Mouse (Mus musculus): ENCODE results near the gene Pacs2. TPM values are rescaled to one million over a fixed set of nuclear protein-coding genes. Genes with fewer than 3 reads are reported as not detected.

Pacs2 gene
- polyA plus RNA-seq, 1 experiment: 2.8 TPM

GRCm38 (mm10) chr12:113101251-113101960, 87.1 kb downstream of the Pacs2 start:
- Histone ChIP-seq H3K4me1 (ENCODE audit: control insufficient read depth) (peaks cover 83% of the 10 kb centered on the region), H3K9me3 (ENCODE audit: control insufficient read depth, low read length) (peaks cover 3% of the 10 kb centered on the region; the same call in 1 of the 2 replicates), H3K36me3 (ENCODE audit: control insufficient read depth) (peaks cover 53% of the 10 kb centered on the region), H3K27me3 (ENCODE audit: control insufficient read depth) (peaks cover 6% of the 10 kb centered on the region), H3K4me3 (replicated peaks) (no peak overlapping the region)
- TF ChIP-seq TAL1 (IDR thresholded peaks at IDR 0.05; ENCODE audit: low read length) (no peak), GATA1 (IDR thresholded peaks at IDR 0.05; ENCODE audit: low read length) (no peak)

- peaks cover 3% of the 10 kb centered on the region; the same call in 1 of the 2 replicates for H3K27me3 ChIP-seq (ENCODE audit: control insufficient read depth)
- H3K4me3 ChIP-seq (replicated peaks): no peak overlapping the region
- no peak for TF ChIP-seq TAL1 (IDR thresholded peaks at IDR 0.05; ENCODE audit: low read length)
- TF ChIP-seq GATA1 (IDR thresholded peaks at IDR 0.05; ENCODE audit: low read length): no peak
- H3K36me3 ChIP-seq (ENCODE audit: control insufficient read depth): peaks cover 59% of the 10 kb centered on the region
- peaks cover 88% of the 10 kb centered on the region for H3K4me1 ChIP-seq (ENCODE audit: control insufficient read depth)
- H3K9me3 ChIP-seq (ENCODE audit: control insufficient read depth, low read length): peaks cover 3% of the 10 kb centered on the region; the same call in 1 of the 2 replicates
Measured at GRCm38 (mm10) chr12:113102461-113102860, 88.2 kb downstream of the Pacs2 start.

GRCm38 (mm10) chr12:113103846-113104451, 89.6 kb downstream of the Pacs2 start:
- Histone ChIP-seq H3K36me3 (ENCODE audit: control insufficient read depth) (peaks cover 66% of the 10 kb centered on the region), H3K4me1 (ENCODE audit: control insufficient read depth) (peaks cover 92% of the 10 kb centered on the region)

GRCm38 (mm10) chr12:113106386-113106785, 92.1 kb downstream of the Pacs2 start:
- Histone ChIP-seq H3K9me3 (ENCODE audit: control insufficient read depth, low read length) (peaks cover 3% of the 10 kb centered on the region; the same call in 1 of the 2 replicates), H3K36me3 (ENCODE audit: control insufficient read depth) (peaks cover 59% of the 10 kb centered on the region), H3K4me3 (replicated peaks) (no peak overlapping the region), H3K27me3 (ENCODE audit: control insufficient read depth) (no peaks in the 10 kb centered on the region), H3K4me1 (ENCODE audit: control insufficient read depth) (peaks cover 87% of the 10 kb centered on the region)
- TF ChIP-seq GATA1 (IDR thresholded peaks at IDR 0.05; ENCODE audit: low read length) (no peak), TAL1 (IDR thresholded peaks at IDR 0.05; ENCODE audit: low read length) (no peak)

More at GRCm38 (mm10) chr12:113103846-113104451, 89.6 kb downstream of the Pacs2 start:
- Histone ChIP-seq H3K27me3 (ENCODE audit: control insufficient read depth) (no peaks in the 10 kb centered on the region), H3K4me3 (replicated peaks) (no peak overlapping the region), H3K9me3 (ENCODE audit: control insufficient read depth, low read length) (peaks cover 3% of the 10 kb centered on the region; the same call in 1 of the 2 replicates)
- TF ChIP-seq TAL1 (IDR thresholded peaks at IDR 0.05; ENCODE audit: low read length) (no peak), GATA1 (IDR thresholded peaks at IDR 0.05; ENCODE audit: low read length) (no peak)

- Histone ChIP-seq H3K9me3 (ENCODE audit: control insufficient read depth, low read length) (peaks cover 3% of the 10 kb centered on the region; the same call in 1 of the 2 replicates), H3K4me3 (replicated peaks) (peak overlapping the region; percentile 42), H3K36me3 (ENCODE audit: control insufficient read depth) (peaks cover 62% of the 10 kb centered on the region), H3K27me3 (ENCODE audit: control insufficient read depth) (no peaks in the 10 kb centered on the region), H3K4me1 (ENCODE audit: control insufficient read depth) (peaks cover 83% of the 10 kb centered on the region)
- TF ChIP-seq GATA1 (IDR thresholded peaks at IDR 0.05; ENCODE audit: low read length) (peak; percentile 66), TAL1 (IDR thresholded peaks at IDR 0.05; ENCODE audit: low read length) (peak; percentile 72)
Measured at GRCm38 (mm10) chr12:113107431-113108124, 93.3 kb downstream of the Pacs2 start.

- no peak overlapping the region for H3K4me3 ChIP-seq (replicated peaks)
- peaks cover 77% of the 10 kb centered on the region for H3K4me1 ChIP-seq (ENCODE audit: control insufficient read depth)
- peaks cover 3% of the 10 kb centered on the region; the same call in 1 of the 2 replicates for H3K9me3 ChIP-seq (ENCODE audit: control insufficient read depth, low read length)
- peaks cover 65% of the 10 kb centered on the region for H3K36me3 ChIP-seq (ENCODE audit: control insufficient read depth)
- H3K27me3 ChIP-seq (ENCODE audit: control insufficient read depth): no peaks in the 10 kb centered on the region
- TF ChIP-seq TAL1 (IDR thresholded peaks at IDR 0.05; ENCODE audit: low read length) (no peak), GATA1 (IDR thresholded peaks at IDR 0.05; ENCODE audit: low read length) (no peak)
Measured at GRCm38 (mm10) chr12:113108528-113109283, 94.4 kb downstream of the Pacs2 start.

- Histone ChIP-seq H3K9me3 (ENCODE audit: control insufficient read depth, low read length) (peaks cover 3% of the 10 kb centered on the region; the same call in 1 of the 2 replicates), H3K4me1 (ENCODE audit: control insufficient read depth) (peaks cover 69% of the 10 kb centered on the region), H3K36me3 (ENCODE audit: control insufficient read depth) (peaks cover 66% of the 10 kb centered on the region), H3K27me3 (ENCODE audit: control insufficient read depth) (no peaks in the 10 kb centered on the region), H3K4me3 (replicated peaks) (no peak overlapping the region)
- no peak for TF ChIP-seq TAL1 (IDR thresholded peaks at IDR 0.05; ENCODE audit: low read length)
- no peak for TF ChIP-seq GATA1 (IDR thresholded peaks at IDR 0.05; ENCODE audit: low read length)
Measured at GRCm38 (mm10) chr12:113109801-113110200, 95.5 kb downstream of the Pacs2 start.

- peaks cover 81% of the 10 kb centered on the region for H3K36me3 ChIP-seq (ENCODE audit: control insufficient read depth)
- no peak overlapping the region for H3K4me3 ChIP-seq (replicated peaks)
- H3K27me3 ChIP-seq (ENCODE audit: control insufficient read depth): no peaks in the 10 kb centered on the region
- no peaks in the 10 kb centered on the region for H3K9me3 ChIP-seq (ENCODE audit: control insufficient read depth, low read length)
- peaks cover 33% of the 10 kb centered on the region for H3K4me1 ChIP-seq (ENCODE audit: control insufficient read depth)
- TF ChIP-seq GATA1 (IDR thresholded peaks at IDR 0.05; ENCODE audit: low read length) (no peak), TAL1 (IDR thresholded peaks at IDR 0.05; ENCODE audit: low read length) (no peak)
Measured at GRCm38 (mm10) chr12:113114141-113114540, 99.8 kb downstream of the Pacs2 start.

All from erythroblast, embryonic 14.5 days (primary cell).